Mouse (Mus musculus) hindbrain, embryonic 14.5 days (tissue): ENCODE results near the gene Foxp1. TPM values are rescaled to one million over a fixed set of nuclear protein-coding genes. Genes with fewer than 3 reads are reported as not detected.

Source experiments
- ATAC-seq: fragments of 200-750 bp; cut with Nextera tagmentation; 2 replicates; pipeline ENCODE4 v1.8.0; 2017; ENCODE audit warnings: moderate number of reproducible peaks, mild to moderate bottlenecking, moderate TSS enrichment, moderate library complexity; ENCODE audit not compliant: low FRiP score
- DNase-seq: peaks from one replicate; pipeline ENCODE4 v3.0.0-alpha.2; 2015; ENCODE audit warnings: low spot score
- H3K27ac ChIP-seq: fragments of 300-500 bp; sonication (generic); 2 replicates; pipeline ENCODE4 v1.5.1; 2014; ENCODE audit warnings: mild to moderate bottlenecking, moderate library complexity
- H3K27me3 ChIP-seq: fragments of 300-500 bp; sonication (generic); 2 replicates; pipeline ENCODE4 v1.6.1; 2014; ENCODE audit warnings: mild to moderate bottlenecking, low read length, mixed read lengths; ENCODE audit not compliant: control insufficient read depth, insufficient read depth
- H3K36me3 ChIP-seq: fragments of 300-500 bp; sonication (generic); replicated peaks from 2 replicates; pipeline ENCODE4 v1.6.1; 2014; ENCODE audit not compliant: control insufficient read depth, insufficient read depth
- H3K4me1 ChIP-seq: fragments of 300-500 bp; sonication (generic); replicated peaks from 2 replicates; pipeline ENCODE4 v1.6.1; 2014; ENCODE audit warnings: antibody characterized with exemption, low read length, mixed read lengths; ENCODE audit not compliant: control insufficient read depth, insufficient read depth
- H3K4me2 ChIP-seq: fragments of 300-500 bp; sonication (generic); replicated peaks from 2 replicates; pipeline ENCODE4 v1.6.1; 2014; ENCODE audit warnings: mild to moderate bottlenecking, moderate library complexity
- H3K4me3 ChIP-seq: fragments of 300-500 bp; sonication (generic); replicated peaks from 2 replicates; pipeline ENCODE4 v1.5.1; 2014; ENCODE audit warnings: mild to moderate bottlenecking, low read length
- H3K9ac ChIP-seq: fragments of 300-500 bp; sonication (generic); 2 replicates; pipeline ENCODE4 v1.6.1; 2014
- H3K9me3 ChIP-seq: fragments of 300-500 bp; sonication (generic); 2 replicates; pipeline ENCODE4 v1.6.1; 2016; ENCODE audit warnings: low read length; ENCODE audit not compliant: control insufficient read depth
- WGBS: fragments of 180-500 bp; shearing (Covaris S2); extraction: QIAGEN DNeasy Blood & Tissue Kit; methylation state at CpG from one replicate; pipeline ENCODE4 v1.1.7; 2014; 5-methylcytosine and 5-hydroxymethylcytosine counted together
- polyA plus RNA-seq: library from polyadenylated mRNA; unstranded; fragments of >200 nt; fragmentation: Nextera tagmentation; extraction: Ambion mirVana; gene quantifications from 2 replicates; pipeline ENCODE4 v1.2.1, GENCODE M21; 2014

Gene Foxp1
- polyA plus RNA-seq, 1 experiment from 2014 or later = 68.3 TPM

- no peak for ATAC-seq
- Histone ChIP-seq H3K4me2 (no peak overlapping the region), H3K4me3 (no peak overlapping the region), H3K27me3 (no peaks in the 10 kb centered on the region), H3K36me3 (no peaks in the 10 kb centered on the region), H3K4me1 (peaks cover 11% of the 10 kb centered on the region; the same call in 1 of the 2 replicates), H3K9ac (no peak overlapping the region), H3K9me3 (no peaks in the 10 kb centered on the region), H3K27ac (no peak overlapping the region)
- 76% methylated on average over 7 of the region's 7 CpGs for WGBS
- DNase-seq = no peak
Measured at GRCm38 (mm10) chr6:98992772-98993147, 529.8 kb downstream of the Foxp1 start.

GRCm38 (mm10) chr6:98991900-98992771 is 530.4 kb downstream of the Foxp1 start:
- 81% methylated on average over 5 of the region's 5 CpGs for WGBS
- H3K4me3 ChIP-seq = no peak overlapping the region
- no peaks in the 10 kb centered on the region for H3K27me3 ChIP-seq
- no peak for DNase-seq
- H3K9me3 ChIP-seq = no peaks in the 10 kb centered on the region
- no peak overlapping the region for H3K4me2 ChIP-seq
- no peak overlapping the region for H3K27ac ChIP-seq
- ATAC-seq = no peak
- H3K36me3 ChIP-seq = no peaks in the 10 kb centered on the region
- H3K9ac ChIP-seq = no peak overlapping the region
- peaks cover 11% of the 10 kb centered on the region; the same call in 1 of the 2 replicates for H3K4me1 ChIP-seq

- no peak overlapping the region for H3K4me3 ChIP-seq
- H3K36me3 ChIP-seq = no peaks in the 10 kb centered on the region
- H3K9me3 ChIP-seq = no peaks in the 10 kb centered on the region
- ATAC-seq (no peak), DNase-seq (no peak)
- WGBS = 90% methylated on average over 6 of the region's 6 CpGs
- no peak overlapping the region for H3K9ac ChIP-seq
- H3K4me2 ChIP-seq = no peak overlapping the region
- no peak overlapping the region for H3K27ac ChIP-seq
- no peaks in the 10 kb centered on the region for H3K4me1 ChIP-seq
- no peaks in the 10 kb centered on the region for H3K27me3 ChIP-seq
Measured at GRCm38 (mm10) chr6:98987533-98988169, 534.9 kb downstream of the Foxp1 start.

GRCm38 (mm10) chr6:98985452-98985851 is 537.1 kb downstream of the Foxp1 start:
- H3K9me3 ChIP-seq = no peaks in the 10 kb centered on the region
- H3K27ac ChIP-seq = no peak overlapping the region
- no peak overlapping the region for H3K9ac ChIP-seq
- 90% methylated on average over 2 of the region's 2 CpGs for WGBS
- H3K4me3 ChIP-seq = no peak overlapping the region
- no peak overlapping the region for H3K4me2 ChIP-seq
- no peaks in the 10 kb centered on the region for H3K4me1 ChIP-seq
- DNase-seq = no peak
- no peaks in the 10 kb centered on the region for H3K27me3 ChIP-seq
- no peaks in the 10 kb centered on the region for H3K36me3 ChIP-seq
- no peak for ATAC-seq

GRCm38 (mm10) chr6:98984626-98985025 is 537.9 kb downstream of the Foxp1 start:
- H3K36me3 ChIP-seq = no peaks in the 10 kb centered on the region
- DNase-seq = no peak

GRCm38 (mm10) chr6:98984026-98984425 is 538.5 kb downstream of the Foxp1 start:
- ATAC-seq = no peak
- Histone ChIP-seq H3K4me1 (no peaks in the 10 kb centered on the region), H3K27ac (no peak overlapping the region), H3K9me3 (no peaks in the 10 kb centered on the region), H3K4me3 (no peak overlapping the region), H3K36me3 (no peaks in the 10 kb centered on the region), H3K27me3 (no peaks in the 10 kb centered on the region), H3K9ac (no peak overlapping the region), H3K4me2 (no peak overlapping the region)
- DNase-seq = no peak
- WGBS = 73% methylated on average over 2 of the region's 2 CpGs

More at GRCm38 (mm10) chr6:98984626-98985025, 537.9 kb downstream of the Foxp1 start:
- 88% methylated on average over 6 of the region's 6 CpGs for WGBS
- no peak for ATAC-seq
- Histone ChIP-seq H3K4me1 (no peaks in the 10 kb centered on the region), H3K4me2 (no peak overlapping the region), H3K9ac (no peak overlapping the region), H3K9me3 (no peaks in the 10 kb centered on the region), H3K27ac (no peak overlapping the region), H3K4me3 (no peak overlapping the region), H3K27me3 (no peaks in the 10 kb centered on the region)

GRCm38 (mm10) chr6:98983311-98983838 is 539.1 kb downstream of the Foxp1 start:
- DNase-seq = no peak
- Histone ChIP-seq H3K27me3 (no peaks in the 10 kb centered on the region), H3K4me3 (no peak overlapping the region), H3K36me3 (no peaks in the 10 kb centered on the region), H3K27ac (no peak overlapping the region), H3K9ac (no peak overlapping the region), H3K4me1 (no peaks in the 10 kb centered on the region), H3K9me3 (no peaks in the 10 kb centered on the region), H3K4me2 (no peak overlapping the region)
- WGBS = 98% methylated on average over 3 of the region's 3 CpGs
- ATAC-seq = no peak

- H3K4me3 ChIP-seq = no peak overlapping the region
- H3K27me3 ChIP-seq = no peaks in the 10 kb centered on the region
- no peak overlapping the region for H3K4me2 ChIP-seq
- 61% methylated on average over 6 of the region's 6 CpGs for WGBS
- H3K9ac ChIP-seq = no peak overlapping the region
- H3K36me3 ChIP-seq = peaks cover 7% of the 10 kb centered on the region; the same call in 1 of the 2 replicates
- no peaks in the 10 kb centered on the region for H3K4me1 ChIP-seq
- DNase-seq (no peak), ATAC-seq (no peak)
- no peaks in the 10 kb centered on the region for H3K9me3 ChIP-seq
- H3K27ac ChIP-seq = no peak overlapping the region
Measured at GRCm38 (mm10) chr6:98981265-98981664, 541.3 kb downstream of the Foxp1 start.

- no peak for DNase-seq
- H3K4me1 ChIP-seq = no peaks in the 10 kb centered on the region
- H3K27ac ChIP-seq = no peak overlapping the region
- no peak overlapping the region for H3K9ac ChIP-seq
- H3K27me3 ChIP-seq = no peaks in the 10 kb centered on the region
- no peak for ATAC-seq
- WGBS = 91% methylated on average over 7 of the region's 7 CpGs
- H3K4me3 ChIP-seq = no peak overlapping the region
- peaks cover 7% of the 10 kb centered on the region; the same call in 1 of the 2 replicates for H3K36me3 ChIP-seq
- H3K4me2 ChIP-seq = no peak overlapping the region
- H3K9me3 ChIP-seq = no peaks in the 10 kb centered on the region
Measured at GRCm38 (mm10) chr6:98980432-98980831, 542.1 kb downstream of the Foxp1 start.
